Mouse (Mus musculus): Measurements from ENCODE around the gene Rab25. TPM values are rescaled to one million over a fixed set of nuclear protein-coding genes. Genes with fewer than 3 reads are reported as not detected.
"Not testable (repeated sequence)": the region's sequence is repeated elsewhere in the genome, so short reads cannot be mapped to it uniquely, and the experiment has no call there.

Gene Rab25
- polyA plus RNA-seq (2015; fragmentation: Nextera tagmentation; extraction: Ambion mirVana) = 0.15 TPM in 1 of 2 replicates, not detected in the other

- no peaks in the 10 kb centered on the region for H3K36me3 ChIP-seq
- H3K4me3 ChIP-seq (replicated peaks) = no peak within 1 kb of the TSS
- no peaks in the 10 kb centered on the region for H3K27me3 ChIP-seq
- H3K4me1 ChIP-seq (replicated peaks) = peaks cover 46% of the 10 kb centered on the region
- WGBS (ENCODE audit: insufficient replicate concordance) = 69% methylated on average over 18 of the region's 18 CpGs
- no peak within 1 kb of the TSS for H3K4me2 ChIP-seq
- no peak within 1 kb of the TSS for H3K9ac ChIP-seq
- H3K9me3 ChIP-seq (replicated peaks) = no peaks in the 10 kb centered on the region
- no peak within 1 kb of the TSS for H3K27ac ChIP-seq
- DNase-seq (no peak), ATAC-seq (ENCODE audit: low read depth) (no peak)
Measured at GRCm38 (mm10) chr3:88548180-88548917, at the start of gene Rab25. TSS of gene Rab25 (minus strand) at chr3:88548300.

- 62% methylated on average over 4 of the region's 4 CpGs for WGBS (ENCODE audit: insufficient replicate concordance)
- not testable (repeated sequence) for ATAC-seq (ENCODE audit: low read depth); H3K36me3 ChIP-seq
Measured at GRCm38 (mm10) chr3:88596547-88596946, 48.4 kb upstream of the Rab25 start.

GRCm38 (mm10) chr3:88593893-88594580 lies 45.9 kb upstream of the Rab25 start:
- no peak for ATAC-seq (ENCODE audit: low read depth)
- H3K27ac ChIP-seq = no peak overlapping the region
- no peak overlapping the region for H3K9ac ChIP-seq
- no peaks in the 10 kb centered on the region for H3K9me3 ChIP-seq (replicated peaks)
- H3K4me3 ChIP-seq (replicated peaks) = no peak overlapping the region
- H3K36me3 ChIP-seq = no peaks in the 10 kb centered on the region
- H3K4me1 ChIP-seq (replicated peaks) = peaks cover 28% of the 10 kb centered on the region
- H3K27me3 ChIP-seq = no peaks in the 10 kb centered on the region
- 53% methylated on average over 10 of the region's 10 CpGs for WGBS (ENCODE audit: insufficient replicate concordance)
- no peak for DNase-seq
- no peak overlapping the region for H3K4me2 ChIP-seq

More at GRCm38 (mm10) chr3:88596547-88596946, 48.4 kb upstream of the Rab25 start:
- H3K27me3 ChIP-seq; H3K9me3 ChIP-seq (replicated peaks); H3K4me3 ChIP-seq (replicated peaks); DNase-seq; H3K27ac ChIP-seq; H3K4me2 ChIP-seq; H3K9ac ChIP-seq: not testable (repeated sequence)
- peaks cover 20% of the 10 kb centered on the region for H3K4me1 ChIP-seq (replicated peaks)

GRCm38 (mm10) chr3:88592942-88593576 lies 45.0 kb upstream of the Rab25 start:
- 0 out of 2 replicates have a peak, but pooled peaks have one; percentile 38 for ATAC-seq (ENCODE audit: low read depth)
- no peak for DNase-seq
- H3K9me3 ChIP-seq (replicated peaks) = no peaks in the 10 kb centered on the region
- H3K27me3 ChIP-seq = no peaks in the 10 kb centered on the region
- H3K36me3 ChIP-seq = peaks cover 8% of the 10 kb centered on the region
- peak overlapping the region; percentile 36 for H3K9ac ChIP-seq
- peak overlapping the region; percentile 33 for H3K4me2 ChIP-seq
- WGBS (ENCODE audit: insufficient replicate concordance) = 38% methylated on average over 10 of the region's 10 CpGs
- peaks cover 28% of the 10 kb centered on the region for H3K4me1 ChIP-seq (replicated peaks)
- H3K27ac ChIP-seq = no peak overlapping the region
- H3K4me3 ChIP-seq (replicated peaks) = no peak overlapping the region

GRCm38 (mm10) chr3:88591950-88592731 lies 44.0 kb upstream of the Rab25 start:
- peak overlapping the region; percentile 33 for H3K4me2 ChIP-seq
- H3K36me3 ChIP-seq = peaks cover 18% of the 10 kb centered on the region
- DNase-seq = peak; percentile 45
- H3K27me3 ChIP-seq = no peaks in the 10 kb centered on the region
- ATAC-seq (ENCODE audit: low read depth) = peak; percentile 39
- H3K27ac ChIP-seq = peak overlapping the region; percentile 50; the same call in 1 of the 2 replicates
- peak overlapping the region; percentile 34; the same call in 1 of the 2 replicates for H3K9ac ChIP-seq
- no peaks in the 10 kb centered on the region for H3K9me3 ChIP-seq (replicated peaks)
- peaks cover 28% of the 10 kb centered on the region for H3K4me1 ChIP-seq (replicated peaks)
- H3K4me3 ChIP-seq (replicated peaks) = 0 out of 2 replicates have a peak overlapping the region, but pooled peaks have one; percentile 3
- WGBS (ENCODE audit: insufficient replicate concordance) = 26% methylated on average over 9 of the region's 9 CpGs

- Histone ChIP-seq H3K9ac (no peak overlapping the region), H3K4me1 (replicated peaks) (peaks cover 28% of the 10 kb centered on the region), H3K27ac (no peak overlapping the region), H3K4me2 (no peak overlapping the region), H3K36me3 (peaks cover 29% of the 10 kb centered on the region), H3K27me3 (no peaks in the 10 kb centered on the region), H3K9me3 (replicated peaks) (no peaks in the 10 kb centered on the region), H3K4me3 (replicated peaks) (no peak overlapping the region)
- 58% methylated on average over 3 of the region's 3 CpGs for whole genome bisulfite sequencing (ENCODE audit: insufficient replicate concordance)
- ATAC-seq (ENCODE audit: low read depth) (no peak), DNase-seq (no peak)
Measured at GRCm38 (mm10) chr3:88591044-88591443, 42.9 kb upstream of the Rab25 start.

GRCm38 (mm10) chr3:88590246-88590645 lies 42.1 kb upstream of the Rab25 start:
- H3K4me3 ChIP-seq (replicated peaks) = no peak overlapping the region
- H3K27me3 ChIP-seq = no peaks in the 10 kb centered on the region
- H3K4me1 ChIP-seq (replicated peaks) = peaks cover 28% of the 10 kb centered on the region
- H3K9ac ChIP-seq = no peak overlapping the region
- H3K9me3 ChIP-seq (replicated peaks) = no peaks in the 10 kb centered on the region
- no peak overlapping the region for H3K27ac ChIP-seq
- peaks cover 36% of the 10 kb centered on the region for H3K36me3 ChIP-seq
- H3K4me2 ChIP-seq = no peak overlapping the region
- no peak for ATAC-seq (ENCODE audit: low read depth)
- no peak for DNase-seq
- 37% methylated on average over 5 of the region's 5 CpGs for WGBS (ENCODE audit: insufficient replicate concordance)

GRCm38 (mm10) chr3:88586640-88587039 lies 38.5 kb upstream of the Rab25 start:
- H3K4me3 ChIP-seq (replicated peaks) = no peak overlapping the region
- H3K9ac ChIP-seq = no peak overlapping the region
- peaks cover 65% of the 10 kb centered on the region for H3K36me3 ChIP-seq
- no peaks in the 10 kb centered on the region for H3K27me3 ChIP-seq
- no peaks in the 10 kb centered on the region for H3K9me3 ChIP-seq (replicated peaks)
- DNase-seq (no peak), ATAC-seq (ENCODE audit: low read depth) (no peak)
- H3K4me1 ChIP-seq (replicated peaks) = peaks cover 8% of the 10 kb centered on the region; the same call in 1 of the 2 replicates
- H3K4me2 ChIP-seq = no peak overlapping the region
- H3K27ac ChIP-seq = no peak overlapping the region
- WGBS (ENCODE audit: insufficient replicate concordance) = 85% methylated on average over 5 of the region's 5 CpGs

GRCm38 (mm10) chr3:88585769-88586168 lies 37.7 kb upstream of the Rab25 start:
- no peak for DNase-seq

GRCm38 (mm10) chr3:88579454-88580117 lies 31.5 kb upstream of the Rab25 start:
- peak; percentile 73 for DNase-seq
- H3K27ac ChIP-seq = peak overlapping the region; percentile 86
- peaks cover 40% of the 10 kb centered on the region for H3K36me3 ChIP-seq
- no peaks in the 10 kb centered on the region for H3K27me3 ChIP-seq
- H3K4me1 ChIP-seq (replicated peaks) = peaks cover 23% of the 10 kb centered on the region
- no peaks in the 10 kb centered on the region for H3K9me3 ChIP-seq (replicated peaks)
- H3K4me2 ChIP-seq = peak overlapping the region; percentile 83
- ATAC-seq (ENCODE audit: low read depth) = peak; percentile 89
- H3K9ac ChIP-seq = peak overlapping the region; percentile 96
- WGBS (ENCODE audit: insufficient replicate concordance) = under 1% methylated on average over 34 of the region's 34 CpGs
- peak overlapping the region; percentile 97 for H3K4me3 ChIP-seq (replicated peaks)

More at GRCm38 (mm10) chr3:88585769-88586168, 37.7 kb upstream of the Rab25 start:
- Histone ChIP-seq H3K4me1 (replicated peaks) (peaks cover 6% of the 10 kb centered on the region), H3K36me3 (peaks cover 74% of the 10 kb centered on the region), H3K4me2 (no peak overlapping the region), H3K9ac (no peak overlapping the region), H3K27ac (no peak overlapping the region), H3K4me3 (replicated peaks) (no peak overlapping the region), H3K9me3 (replicated peaks) (no peaks in the 10 kb centered on the region), H3K27me3 (no peaks in the 10 kb centered on the region)
- no peak for ATAC-seq (ENCODE audit: low read depth)
- WGBS (ENCODE audit: insufficient replicate concordance) = 87% methylated on average over 6 of the region's 6 CpGs

Measured in liver, embryonic 13.5 days (tissue).